Mouse (Mus musculus) G1E-ER4 (cell line): Measurements from ENCODE around the gene Rflna. TPM values are rescaled to one million over a fixed set of nuclear protein-coding genes. Genes with fewer than 3 reads are reported as not detected.

ENCODE experiments used
- GATA1 ChIP-seq: IDR thresholded peaks from one replicate; pipeline ENCODE4 v1.8.0; 2012; ENCODE audit warnings: low read length, inconsistent platforms
- polyA plus RNA-seq: library from polyadenylated mRNA; stranded (reverse); fragments of >175 nt; gene quantifications from 2 replicates; pipeline ENCODE4 v1.2.3, GENCODE M21; 2012

Rflna gene
- polyA plus RNA-seq, 1 experiment: not detected

GRCm38 (mm10) chr5:125058267-125058668 lies 55.2 kb downstream of the Rflna start:
- TF ChIP-seq GATA1: no peak

Other genes with a start within 250 kb of the Rflna start
- gene Ccdc92, start 140.8 kb upstream of the Rflna start, polyA plus RNA-seq: 3.4 and 3.9 TPM in 2 replicates
- gene Zfp664, start 140.5 kb upstream of the Rflna start, polyA plus RNA-seq: 36.7 and 48.8 TPM in 2 replicates
- gene Ncor2, start 176.0 kb downstream of the Rflna start, polyA plus RNA-seq: not detected in 2 replicates